Mouse (Mus musculus) ES-E14 (cell line): ENCODE measurements around the gene Phkb. TPM values are rescaled to one million over a fixed set of nuclear protein-coding genes. Genes with fewer than 3 reads are reported as not detected.

Source experiments
- DNase-seq: peaks from one replicate; pipeline ENCODE4 v3.0.0-alpha.2; 2013; ENCODE audit warnings: low read depth, low spot score
- H3K27ac ChIP-seq: 2 replicates; pipeline ENCODE4 v1.5.1; 2012; ENCODE audit warnings: low read depth, mild to moderate bottlenecking, low read length, moderate library complexity, mixed read lengths; ENCODE audit not compliant: poor library complexity, insufficient read depth, severe bottlenecking
- H3K36me3 ChIP-seq: 2 replicates; pipeline ENCODE4 v1.6.1; 2012; ENCODE audit warnings: mild to moderate bottlenecking, low read length, moderate library complexity, mixed read lengths; ENCODE audit not compliant: control insufficient read depth, poor library complexity, insufficient read depth, severe bottlenecking
- H3K4me1 ChIP-seq, 2 experiments: fragments of 150-350 bp in 1 of 2; sonication (generic) in 1 of 2; 2 replicates each; pipeline ENCODE4 v1.6.1; 2012; ENCODE audit warnings: low read length in 2 of 2, mild to moderate bottlenecking in 1 of 2, mixed read lengths in 1 of 2; ENCODE audit not compliant: control insufficient read depth in 2 of 2, insufficient read depth in 2 of 2, poor library complexity in 1 of 2
- H3K4me3 ChIP-seq, 2 experiments: fragments of 150-350 bp in 1 of 2; sonication (generic) in 1 of 2; 2 replicates each; pipeline ENCODE4 v1.5.1; 2012; ENCODE audit warnings: low read length in 2 of 2, low read depth in 1 of 2, mild to moderate bottlenecking in 1 of 2, mixed read lengths in 1 of 2; ENCODE audit not compliant: insufficient read depth in 1 of 2, poor library complexity in 1 of 2, severe bottlenecking in 1 of 2
- H3K9ac ChIP-seq: 2 replicates; pipeline ENCODE4 v1.6.1; 2012; ENCODE audit warnings: low read depth, mild to moderate bottlenecking, low read length, mixed read lengths; ENCODE audit not compliant: poor library complexity, insufficient read depth, severe bottlenecking
- H3K9me3 ChIP-seq: fragments of 150-350 bp; sonication (generic); 2 replicates; pipeline ENCODE4 v1.6.1; 2012; ENCODE audit warnings: low read depth, mild to moderate bottlenecking, low read length; ENCODE audit not compliant: control insufficient read depth, insufficient read depth
- CHD2 ChIP-seq: IDR thresholded peaks from 2 replicates; pipeline ENCODE4 v1.6.1; 2014; ENCODE audit warnings: mild to moderate bottlenecking, low read depth, low read length, inconsistent platforms
- HCFC1 ChIP-seq: IDR thresholded peaks from 2 replicates; pipeline ENCODE4 v1.6.1; 2012; ENCODE audit warnings: low read length, inconsistent platforms, borderline replicate concordance; ENCODE audit not compliant: insufficient read depth
- MAFK ChIP-seq: IDR thresholded peaks from 2 replicates; pipeline ENCODE4 v1.6.1; 2014; ENCODE audit warnings: mild to moderate bottlenecking, low read depth, low read length, inconsistent platforms; ENCODE audit not compliant: insufficient read depth
- ZC3H11A ChIP-seq: IDR thresholded peaks from 2 replicates; pipeline ENCODE4 v1.6.1; 2012; ENCODE audit warnings: low read depth, mild to moderate bottlenecking, inconsistent platforms, low read length, borderline replicate concordance
- ZNF384 ChIP-seq: IDR thresholded peaks from 2 replicates; pipeline ENCODE4 v1.6.1; 2012; ENCODE audit warnings: low read depth, low read length, inconsistent platforms
- in situ Hi-C, 2 experiments: fragments of 600-800 bp; cut with MboI; formaldehyde crosslinking; loops; one replicate each; pipeline ENCODE4 v1.15.1; 2025; ENCODE audit warnings: low sequenced_read_pairs in 2 of 2, inconsistent platforms in 1 of 2; ENCODE audit not compliant: unreplicated experiment in 2 of 2
- total RNA-seq: library from RNA; depleted of rRNA; stranded (reverse); fragments of 300-350 nt; gene quantifications from 2 replicates; pipeline ENCODE4 v1.2.3, GENCODE M21; 2012; rRNA removed

Gene Phkb
- total RNA-seq, 1 experiment = 28.1 TPM

DNA sequence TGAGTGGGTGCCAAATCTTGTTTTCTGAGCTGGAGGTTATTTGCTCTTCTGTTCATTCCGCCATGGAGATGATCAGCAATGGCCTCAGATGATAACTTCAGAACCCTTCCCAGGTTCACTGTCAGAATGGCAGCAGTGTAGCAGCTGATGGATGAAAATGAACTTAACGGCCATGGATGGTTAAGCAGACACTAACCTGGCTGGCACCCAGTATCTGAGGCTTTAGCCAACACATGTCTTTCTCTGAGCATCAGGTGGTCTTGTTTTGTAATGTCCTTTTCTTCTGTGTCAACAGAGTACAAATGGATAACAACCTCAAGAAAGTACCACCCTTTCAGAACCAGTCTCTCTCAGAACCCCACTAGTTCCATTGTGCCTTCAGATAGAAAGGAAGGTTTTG is 246.0 kb downstream of the Phkb start:
- Histone ChIP-seq H3K9me3 (no peaks in the 10 kb centered on the region), H3K27ac (no peak overlapping the region), H3K9ac (no peak overlapping the region), H3K4me3 (no peak overlapping the region), H3K4me1 (no peaks in the 10 kb centered on the region), H3K36me3 (no peaks in the 10 kb centered on the region)
- in situ Hi-C loops = no loop called here
- DNase-seq = no peak
- TF ChIP-seq MAFK (no peak), CHD2 (no peak), ZNF384 (no peak), HCFC1 (no peak), ZC3H11A (no peak)

GRCm38 (mm10) chr8:86087468-86087867 is 246.7 kb downstream of the Phkb start:
- in situ Hi-C loops = no loop called here
- no peaks in the 10 kb centered on the region for H3K36me3 ChIP-seq

DNA sequence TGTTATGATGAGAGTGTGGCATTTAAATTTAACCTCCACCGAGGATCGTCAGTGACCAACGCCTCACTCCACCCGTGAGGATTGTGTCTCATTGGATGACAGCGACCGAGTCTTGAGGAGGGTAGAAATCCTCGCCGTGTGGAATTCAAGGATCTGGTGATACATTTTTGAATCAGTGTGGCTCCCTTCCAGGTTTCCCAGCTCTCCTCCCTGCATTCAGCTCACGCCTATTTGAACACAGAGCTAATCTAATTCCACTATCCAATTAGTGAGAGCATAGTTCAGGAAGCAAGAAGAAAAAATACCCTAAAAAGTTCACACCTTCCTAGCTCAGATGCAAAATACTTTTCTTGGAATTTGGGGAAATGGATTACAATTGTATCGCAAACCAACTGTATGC is 249.9 kb downstream of the Phkb start:
- in situ Hi-C loops = no loop called here
- Histone ChIP-seq H3K9me3 (no peaks in the 10 kb centered on the region), H3K4me3 (no peak overlapping the region), H3K36me3 (no peaks in the 10 kb centered on the region), H3K27ac (no peak overlapping the region), H3K9ac (no peak overlapping the region), H3K4me1 (no peaks in the 10 kb centered on the region)
- TF ChIP-seq MAFK (no peak), HCFC1 (no peak), CHD2 (no peak), ZNF384 (no peak), ZC3H11A (no peak)
- DNase-seq = no peak

More at GRCm38 (mm10) chr8:86087468-86087867, 246.7 kb downstream of the Phkb start:
- H3K4me3 ChIP-seq = no peak overlapping the region
- H3K27ac ChIP-seq = no peak overlapping the region
- H3K9me3 ChIP-seq = no peaks in the 10 kb centered on the region
- H3K4me1 ChIP-seq = no peaks in the 10 kb centered on the region
- no peak for DNase-seq
- no peak overlapping the region for H3K9ac ChIP-seq
- no peak for TF ChIP-seq CHD2
- no peak for TF ChIP-seq HCFC1
- TF ChIP-seq ZC3H11A = no peak
- no peak for TF ChIP-seq ZNF384
- TF ChIP-seq MAFK = no peak

Other genes with a start within 250 kb of the Phkb start
- gene Neto2, start 140.0 kb upstream of the Phkb start, total RNA-seq = 7.9 and 10.8 TPM in 2 replicates
- gene Itfg1, start within 50 bp of the Phkb start, total RNA-seq = 38.2 and 40.2 TPM in 2 replicates